Mouse (Mus musculus) lung, postnatal 0 days (tissue): Measurements from ENCODE around the gene Trdmt1.

Source experiments
- CTCF ChIP-seq: IDR thresholded peaks from 2 replicates; pipeline ENCODE4 v1.5.1; 2016; ENCODE audit warnings: antibody characterized with exemption, mild to moderate bottlenecking
- EP300 ChIP-seq: IDR thresholded peaks from 2 replicates; pipeline ENCODE4 v1.6.1; 2016; ENCODE audit warnings: antibody characterized with exemption, mild to moderate bottlenecking, control low read depth

- TF ChIP-seq CTCF (no peak), EP300 (no peak)
These were observed 63.7 kb downstream of the Trdmt1 start for GRCm38 (mm10) chr2:13480744-13481143.
